Mouse (Mus musculus) forebrain, postnatal 0 days (tissue): ENCODE measurements around the gene Rpl7a. TPM values are rescaled to one million over a fixed set of nuclear protein-coding genes. Genes with fewer than 3 reads are reported as not detected.

ENCODE experiments used
- ATAC-seq: fragments of 200-750 bp; cut with Nextera tagmentation; 2 replicates; pipeline ENCODE4 v1.8.0; 2017; ENCODE audit warnings: mild to moderate bottlenecking, moderate library complexity
- DNase-seq: peaks from one replicate; pipeline ENCODE4 v3.0.0-alpha.2; 2015
- H3K27ac ChIP-seq: fragments of 300-500 bp; sonication (generic); 2 replicates; pipeline ENCODE4 v1.5.1; 2014; ENCODE audit warnings: low read depth, mild to moderate bottlenecking, antibody characterized with exemption, low read length, moderate library complexity, mixed read lengths
- H3K27me3 ChIP-seq: fragments of 300-500 bp; sonication (generic); 2 replicates; pipeline ENCODE4 v1.6.1; 2014; ENCODE audit warnings: mild to moderate bottlenecking, low read length, mixed read lengths; ENCODE audit not compliant: insufficient read depth
- H3K36me3 ChIP-seq: fragments of 300-500 bp; sonication (generic); 2 replicates; pipeline ENCODE4 v1.6.1; 2014; ENCODE audit warnings: mild to moderate bottlenecking, moderate library complexity; ENCODE audit not compliant: insufficient read depth
- H3K4me1 ChIP-seq: fragments of 300-500 bp; sonication (generic); 2 replicates; pipeline ENCODE4 v1.6.1; 2014; ENCODE audit warnings: antibody characterized with exemption; ENCODE audit not compliant: insufficient read depth
- H3K4me2 ChIP-seq: fragments of 300-500 bp; sonication (generic); 2 replicates; pipeline ENCODE4 v1.6.1; 2014; ENCODE audit warnings: low read depth, mild to moderate bottlenecking, moderate library complexity
- H3K4me3 ChIP-seq: fragments of 300-500 bp; sonication (generic); 2 replicates; pipeline ENCODE4 v1.5.1; 2014; ENCODE audit warnings: low read depth, low read length, mixed read lengths
- H3K9ac ChIP-seq: fragments of 300-500 bp; sonication (generic); 2 replicates; pipeline ENCODE4 v1.6.1; 2014; ENCODE audit warnings: mild to moderate bottlenecking
- H3K9me3 ChIP-seq: fragments of 300-500 bp; sonication (generic); 2 replicates; pipeline ENCODE4 v1.6.1; 2016; ENCODE audit warnings: low read length
- CTCF ChIP-seq: sonication (generic); IDR thresholded peaks from 2 replicates; pipeline ENCODE4 v1.5.1; 2016; ENCODE audit warnings: antibody characterized with exemption, control low read depth, low read depth
- WGBS: fragments of 180-500 bp; shearing (Covaris S2); extraction: QIAGEN DNeasy Blood & Tissue Kit; methylation state at CpG from one replicate; pipeline ENCODE4 v1.1.7; 2014; 5-methylcytosine and 5-hydroxymethylcytosine counted together
- polyA plus RNA-seq: library from polyadenylated mRNA; unstranded; fragments of >200 nt; fragmentation: Nextera tagmentation; extraction: Ambion mirVana; gene quantifications from 2 replicates; pipeline ENCODE4 v1.2.1, GENCODE M21; 2015
- total RNA-seq: library from RNA; depleted of rRNA; stranded (reverse); fragments of >200 nt; gene quantifications from 2 replicates; pipeline ENCODE4 v1.2.3, GENCODE M21; 2014

Gene Rpl7a
- total and polyA plus RNA-seq, 2 experiments from 2014 or later, result 522 to 1,164 TPM

GRCm38 (mm10) chr2:26907109-26907508, 3.5 kb upstream of the Rpl7a start:
- peaks cover 24% of the 10 kb centered on the region for H3K4me1 ChIP-seq
- H3K27ac ChIP-seq, result no peak overlapping the region
- WGBS, result 61% methylated on average over 4 of the region's 4 CpGs
- ATAC-seq (no peak), DNase-seq (no peak)
- H3K36me3 ChIP-seq, result peaks cover 40% of the 10 kb centered on the region
- H3K4me3 ChIP-seq, result no peak overlapping the region
- no peak overlapping the region for H3K4me2 ChIP-seq
- H3K9me3 ChIP-seq, result no peaks in the 10 kb centered on the region
- peak; percentile 78 for TF ChIP-seq CTCF
- no peaks in the 10 kb centered on the region for H3K27me3 ChIP-seq
- H3K9ac ChIP-seq, result no peak overlapping the region

GRCm38 (mm10) chr2:26908710-26909386, 1.7 kb upstream of the Rpl7a start:
- DNase-seq (no peak), ATAC-seq (no peak)
- Histone ChIP-seq H3K4me3 (peak overlapping the region; percentile 71), H3K9ac (peak overlapping the region; percentile 25; the same call in 1 of the 2 replicates), H3K4me1 (peaks cover 20% of the 10 kb centered on the region), H3K9me3 (no peaks in the 10 kb centered on the region), H3K27ac (no peak overlapping the region), H3K36me3 (peaks cover 57% of the 10 kb centered on the region), H3K4me2 (peak overlapping the region; percentile 76), H3K27me3 (no peaks in the 10 kb centered on the region)
- WGBS, result 86% methylated on average over 18 of the region's 18 CpGs
- TF ChIP-seq CTCF, result no peak

GRCm38 (mm10) chr2:26909387-26909784, 1.2 kb upstream of the Rpl7a start:
- Histone ChIP-seq H3K9ac (peak overlapping the region; percentile 94), H3K36me3 (peaks cover 59% of the 10 kb centered on the region), H3K27me3 (no peaks in the 10 kb centered on the region), H3K4me3 (peak overlapping the region; percentile 71), H3K9me3 (no peaks in the 10 kb centered on the region), H3K27ac (peak overlapping the region; percentile 97; the same call in 1 of the 2 replicates), H3K4me1 (peaks cover 19% of the 10 kb centered on the region), H3K4me2 (peak overlapping the region; percentile 76)
- DNase-seq, result no peak
- TF ChIP-seq CTCF, result peak; percentile 52
- no peak for ATAC-seq

- DNase-seq (peak; percentile 89), ATAC-seq (peak; percentile 77)
- peak overlapping the region; percentile 99 for H3K4me2 ChIP-seq
- peak overlapping the region; percentile 71 for H3K4me3 ChIP-seq
- no peaks in the 10 kb centered on the region for H3K9me3 ChIP-seq
- under 1% methylated on average over 37 of the region's 37 CpGs for WGBS
- H3K27me3 ChIP-seq, result no peaks in the 10 kb centered on the region
- peaks cover 47% of the 10 kb centered on the region for H3K36me3 ChIP-seq
- H3K9ac ChIP-seq, result peak overlapping the region; percentile 94
- H3K27ac ChIP-seq, result peak overlapping the region; percentile 97
- peaks cover 23% of the 10 kb centered on the region for H3K4me1 ChIP-seq
- TF ChIP-seq CTCF, result no peak
These were observed 616 bp downstream of the Rpl7a start for GRCm38 (mm10) chr2:26910994-26911765.

- DNase-seq (no peak), ATAC-seq (no peak)
- Histone ChIP-seq H3K4me1 (peaks cover 28% of the 10 kb centered on the region), H3K9ac (no peak overlapping the region), H3K27me3 (no peaks in the 10 kb centered on the region), H3K27ac (no peak overlapping the region), H3K4me2 (peak overlapping the region; percentile 99), H3K36me3 (peaks cover 36% of the 10 kb centered on the region), H3K4me3 (peak overlapping the region; percentile 71; the same call in 1 of the 2 replicates), H3K9me3 (no peaks in the 10 kb centered on the region)
- WGBS, result 71% methylated on average over 5 of the region's 5 CpGs
- no peak for TF ChIP-seq CTCF
These were observed 1.7 kb downstream of the Rpl7a start for GRCm38 (mm10) chr2:26912253-26912770.

- ATAC-seq, result no peak
- DNase-seq, result no peak
These were observed 3.0 kb downstream of the Rpl7a start for GRCm38 (mm10) chr2:26913416-26914147.

More at GRCm38 (mm10) chr2:26913416-26914147, 3.0 kb downstream of the Rpl7a start:
- peaks cover 30% of the 10 kb centered on the region for H3K4me1 ChIP-seq
- no peak overlapping the region for H3K4me2 ChIP-seq
- 85% methylated on average over 17 of the region's 17 CpGs for WGBS
- no peaks in the 10 kb centered on the region for H3K9me3 ChIP-seq
- peaks cover 35% of the 10 kb centered on the region for H3K36me3 ChIP-seq
- no peaks in the 10 kb centered on the region for H3K27me3 ChIP-seq
- H3K27ac ChIP-seq, result no peak overlapping the region
- no peak for TF ChIP-seq CTCF
- H3K9ac ChIP-seq, result no peak overlapping the region
- H3K4me3 ChIP-seq, result no peak overlapping the region
